Comparison of ENCODE assay signal across 8 mouse cellular contexts in the genomic region with DNA sequence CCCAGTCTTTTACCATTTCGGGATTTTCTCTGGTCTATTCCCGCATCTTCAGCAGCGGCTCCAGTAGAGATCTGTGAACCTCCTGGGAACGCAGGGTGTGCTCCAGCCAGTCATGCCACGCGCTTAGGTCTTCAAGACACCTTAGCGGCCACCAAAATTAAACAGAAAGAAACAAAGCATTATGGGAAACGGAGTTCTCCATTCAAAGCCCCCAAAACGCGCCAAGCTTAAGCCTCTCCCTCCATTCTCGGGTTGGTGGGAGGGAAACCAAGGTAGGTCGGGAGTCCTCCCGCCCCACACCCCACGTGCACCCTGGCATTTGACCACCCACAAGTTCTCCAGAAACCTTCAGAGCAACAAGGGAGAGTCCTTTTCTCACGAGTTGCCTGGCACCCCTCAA. TPM values are rescaled to one million over a fixed set of nuclear protein-coding genes. Genes with fewer than 3 reads are reported as not detected.
DNase-seq lines count a peak whose midpoint lies in the region; ATAC-seq and TF ChIP-seq lines count a peak whose summit lies in the region.

No protein-coding gene starts in this region.

- peak overlapping the region; percentile 86 for H3K4me3 ChIP-seq in E14TG2a.4 (replicated peaks; ENCODE audit: low read length)
- H3K4me3 ChIP-seq in forebrain, postnatal 0 days (ENCODE audit: low read depth, low read length): peak overlapping the region; percentile 37
- H3K4me3 ChIP-seq in midbrain, embryonic 11.5 days (ENCODE audit: low read depth, low read length): peak overlapping the region; percentile 46

- H3K27me3 ChIP-seq in E14TG2a.4 (ENCODE audit: insufficient read depth, low read length): no peaks in the 10 kb centered on the region
- H3K27me3 ChIP-seq in forebrain, postnatal 0 days (ENCODE audit: insufficient read depth, low read length): no peaks in the 10 kb centered on the region
- H3K27me3 ChIP-seq in midbrain, embryonic 11.5 days (ENCODE audit: control insufficient read depth, insufficient read depth, low read length): no peaks in the 10 kb centered on the region

- no peaks in the 10 kb centered on the region for H3K9me3 ChIP-seq in E14TG2a.4 (ENCODE audit: low read length)
- H3K9me3 ChIP-seq in forebrain, postnatal 0 days (ENCODE audit: low read length): no peaks in the 10 kb centered on the region
- H3K9me3 ChIP-seq in midbrain, embryonic 11.5 days (ENCODE audit: control insufficient read depth, low read length): no peaks in the 10 kb centered on the region

- ATAC-seq in forebrain, postnatal 0 days: no peak
- peak; percentile 45; the same call in 1 of the 2 replicates for ATAC-seq in midbrain, embryonic 11.5 days (ENCODE audit: low FRiP score)

- DNase-seq in cerebellum, postnatal 10 days: peak; percentile 3 to 5
- no peak for DNase-seq in cerebellum, postnatal 25 days
- no peak for DNase-seq in forebrain, postnatal 0 days
- peak; percentile 87 for DNase-seq in midbrain, embryonic 11.5 days (ENCODE audit: low spot score, missing footprints)
- no peak for DNase-seq in right cerebral cortex, postnatal 36 days (ENCODE audit: low spot score in 2 of 2)
- no peak for DNase-seq in gastrocnemius, postnatal 25 days
- no peak for DNase-seq in left cerebral cortex, adult 11 months (ENCODE audit: low spot score)

- H3K27ac ChIP-seq in forebrain, postnatal 0 days (ENCODE audit: low read depth, low read length): no peak overlapping the region
- H3K27ac ChIP-seq in midbrain, embryonic 11.5 days (ENCODE audit: low read depth, low read length): no peak overlapping the region

- H3K4me1 ChIP-seq in E14TG2a.4 (replicated peaks; ENCODE audit: low read depth, low read length): peaks cover 12% of the 10 kb centered on the region
- H3K4me1 ChIP-seq in forebrain, postnatal 0 days (ENCODE audit: insufficient read depth): no peaks in the 10 kb centered on the region
- H3K4me1 ChIP-seq in midbrain, embryonic 11.5 days (ENCODE audit: control insufficient read depth, insufficient read depth, low read length): 0 out of 2 replicates have a peak, but pooled peaks cover 2% of the 10 kb centered on the region

- TF ChIP-seq CTCF in E14TG2a.4 (conservative IDR thresholded peaks at IDR 0.05; ENCODE audit: low read length): no peak
- no peak for TF ChIP-seq CTCF in forebrain, postnatal 0 days (IDR thresholded peaks at IDR 0.05; ENCODE audit: low read depth)

- peak overlapping the region; percentile 86 for H3K4me2 ChIP-seq in forebrain, postnatal 0 days (ENCODE audit: low read depth)
- H3K4me2 ChIP-seq in midbrain, embryonic 11.5 days: peak overlapping the region; percentile 77

- H3K36me3 ChIP-seq in E14TG2a.4 (ENCODE audit: insufficient read depth, low read length): peaks cover 27% of the 10 kb centered on the region
- H3K36me3 ChIP-seq in forebrain, postnatal 0 days (ENCODE audit: insufficient read depth): no peaks in the 10 kb centered on the region
- no peaks in the 10 kb centered on the region for H3K36me3 ChIP-seq in midbrain, embryonic 11.5 days (ENCODE audit: control insufficient read depth, insufficient read depth, low read length)

- H3K9ac ChIP-seq in forebrain, postnatal 0 days: no peak overlapping the region
- H3K9ac ChIP-seq in midbrain, embryonic 11.5 days (ENCODE audit: low read length): peak overlapping the region; percentile 58

- WGBS in forebrain, postnatal 0 days: 21% methylated on average over 15 of the region's 15 CpGs
- 17% methylated on average over 15 of the region's 15 CpGs for WGBS in midbrain, embryonic 11.5 days

RNA-seq across cellular contexts. Expression of a gene that starts 47.2 kb away (rescaled TPM):
- total RNA-seq in forebrain, postnatal 0 days (2014; rRNA removed): 3.2 and 3.4 TPM in 2 replicates
- 2.7 and 3.3 TPM in 2 replicates for polyA plus RNA-seq in forebrain, postnatal 0 days (2015; fragmentation: Nextera tagmentation; extraction: Ambion mirVana)
- 8.6 and 9.5 TPM in 2 replicates for polyA plus RNA-seq in midbrain, embryonic 11.5 days (2014; fragmentation: Nextera tagmentation; extraction: Ambion mirVana)
- total RNA-seq in gastrocnemius, postnatal 25 days (2021): not detected

Comparison
In these comparisons a context has a peak if more than half of its experiments do, and no peak if none do; other contexts are left out.
1. DNase-seq: peak in cerebellum, postnatal 10 days (2 of 2) and midbrain, embryonic 11.5 days (single experiment); none in cerebellum, postnatal 25 days (0 of 2), forebrain, postnatal 0 days (single experiment), right cerebral cortex, postnatal 36 days (0 of 2), gastrocnemius, postnatal 25 days (single experiment) and left cerebral cortex, adult 11 months (single experiment).
2. Peak in every context shown above with its lines, with median percentiles within 50 percentile points of each other: H3K4me3 ChIP-seq.